Mouse (Mus musculus) gonadal fat pad, adult 2 months (tissue): ENCODE measurements around the gene Olfml2b. TPM values are rescaled to one million over a fixed set of nuclear protein-coding genes. Genes with fewer than 3 reads are reported as not detected.

Experiments used
- DNase-seq: peaks from one replicate; pipeline ENCODE4 v3.0.0-alpha.2; 2012; ENCODE audit warnings: low read depth
- polyA plus RNA-seq: library from polyadenylated mRNA; depleted of rRNA; stranded (reverse); fragments of >200 nt; gene quantifications from 2 replicates; pipeline ENCODE4 v1.2.3, GENCODE M21; 2012

Olfml2b gene
- polyA plus RNA-seq, 1 experiment: 14.5 TPM

GRCm38 (mm10) chr1:170695326-170695725 is 51.0 kb downstream of the Olfml2b start:
- DNase-seq: no peak

GRCm38 (mm10) chr1:170696996-170697395 is 52.7 kb downstream of the Olfml2b start:
- DNase-seq: no peak

GRCm38 (mm10) chr1:170697771-170698356 is 53.5 kb downstream of the Olfml2b start:
- DNase-seq: no peak

- DNase-seq: no peak
Observed at GRCm38 (mm10) chr1:170698771-170699170, 54.4 kb downstream of the Olfml2b start.

GRCm38 (mm10) chr1:170699553-170699952 is 55.2 kb downstream of the Olfml2b start:
- no peak for DNase-seq

- no peak for DNase-seq
Observed at GRCm38 (mm10) chr1:170700496-170701027, 56.2 kb downstream of the Olfml2b start.

- DNase-seq: no peak
Observed at GRCm38 (mm10) chr1:170701178-170701577, 56.8 kb downstream of the Olfml2b start.

- no peak for DNase-seq
Observed at GRCm38 (mm10) chr1:170701582-170701981, 57.2 kb downstream of the Olfml2b start.

GRCm38 (mm10) chr1:170702263-170702662 is 57.9 kb downstream of the Olfml2b start:
- DNase-seq: no peak

- no peak for DNase-seq
Observed at GRCm38 (mm10) chr1:170702958-170703357, 58.6 kb downstream of the Olfml2b start.

GRCm38 (mm10) chr1:170704103-170704502 is 59.8 kb downstream of the Olfml2b start:
- DNase-seq: no peak

GRCm38 (mm10) chr1:170704911-170705594 is 60.7 kb downstream of the Olfml2b start:
- no peak for DNase-seq

GRCm38 (mm10) chr1:170706046-170706445 is 61.7 kb downstream of the Olfml2b start:
- no peak for DNase-seq

- no peak for DNase-seq
Observed at GRCm38 (mm10) chr1:170709034-170709433, 64.7 kb downstream of the Olfml2b start.

- no peak for DNase-seq
Observed at GRCm38 (mm10) chr1:170709481-170709880, 65.1 kb downstream of the Olfml2b start.

GRCm38 (mm10) chr1:170709969-170710368 is 65.6 kb downstream of the Olfml2b start:
- DNase-seq: no peak

- no peak for DNase-seq
Observed at GRCm38 (mm10) chr1:170711731-170712130, 67.4 kb downstream of the Olfml2b start.

GRCm38 (mm10) chr1:170717241-170717828 is 73.0 kb downstream of the Olfml2b start:
- DNase-seq: no peak

GRCm38 (mm10) chr1:170718133-170718810 is 73.9 kb downstream of the Olfml2b start:
- DNase-seq: no peak

GRCm38 (mm10) chr1:170721560-170721959 is 77.2 kb downstream of the Olfml2b start:
- DNase-seq: no peak

- DNase-seq: no peak
Observed at GRCm38 (mm10) chr1:170728524-170728923, 84.2 kb downstream of the Olfml2b start.

- no peak for DNase-seq
Observed at GRCm38 (mm10) chr1:170729267-170729962, 85.1 kb downstream of the Olfml2b start.
